Mouse (Mus musculus): Measurements from ENCODE around the gene Catsperz. TPM values are rescaled to one million over a fixed set of nuclear protein-coding genes. Genes with fewer than 3 reads are reported as not detected.
"Not testable (repeated sequence)": the region's sequence is repeated elsewhere in the genome, so short reads cannot be mapped to it uniquely, and the experiment has no call there.

Gene Catsperz
- total RNA-seq, 2 experiments from 2014 or later, result not detected

- DNase-seq, result no peak
These were observed 17.2 kb downstream of the Catsperz start for GRCm38 (mm10) chr19:6907811-6908540.

- DNase-seq, result no peak
These were observed 18.1 kb downstream of the Catsperz start for GRCm38 (mm10) chr19:6907094-6907493.

- DNase-seq, result no peak
These were observed 19.0 kb downstream of the Catsperz start for GRCm38 (mm10) chr19:6906199-6906598.

GRCm38 (mm10) chr19:6905498-6906159 is 19.6 kb downstream of the Catsperz start:
- no peak for DNase-seq

GRCm38 (mm10) chr19:6904846-6905245 is 20.3 kb downstream of the Catsperz start:
- DNase-seq, result no peak

- DNase-seq, result no peak
These were observed 22.1 kb downstream of the Catsperz start for GRCm38 (mm10) chr19:6903031-6903430.

- DNase-seq, result no peak
These were observed 25.5 kb downstream of the Catsperz start for GRCm38 (mm10) chr19:6899641-6900040.

- not testable (repeated sequence) for DNase-seq
These were observed 29.4 kb downstream of the Catsperz start for GRCm38 (mm10) chr19:6895608-6896305.

- no peak for DNase-seq
These were observed 31.3 kb downstream of the Catsperz start for GRCm38 (mm10) chr19:6893731-6894451.

GRCm38 (mm10) chr19:6892512-6892911 is 32.7 kb downstream of the Catsperz start:
- no peak for DNase-seq

GRCm38 (mm10) chr19:6877965-6878364 is 47.2 kb downstream of the Catsperz start:
- no peak for DNase-seq

GRCm38 (mm10) chr19:6876799-6877198 is 48.4 kb downstream of the Catsperz start:
- DNase-seq, result no peak

- no peak for DNase-seq
These were observed 49.3 kb downstream of the Catsperz start for GRCm38 (mm10) chr19:6875834-6876233.

GRCm38 (mm10) chr19:6874257-6874656 is 50.9 kb downstream of the Catsperz start:
- no peak for DNase-seq

- DNase-seq, result no peak
These were observed 52.5 kb downstream of the Catsperz start for GRCm38 (mm10) chr19:6872701-6873100.

Small RNA genes within 50 kb of the gene (microRNA-seq; reads per million reads assigned to microRNA genes)
- 2.2 reads per million for gene Mir6990

Other genes starting within 250 kb of the Catsperz start
- 10 to 100 TPM; 30.0 to 30.7 TPM for gene Rps6ka4, start 84.7 kb downstream of the Catsperz start, total RNA-seq (2021)
- 1 to 10 TPM; 1.7 to 1.8 TPM for gene Ccdc88b, start 67.2 kb downstream of the Catsperz start, total RNA-seq (2021)
- gene Trmt112, start 15.7 kb downstream of the Catsperz start, total RNA-seq (2021), result 100 to 1,000 TPM in 1 of 2 experiments, 10 to 100 TPM in 1; 93.1 to 116 TPM
- 100 to 1,000 TPM; 254 to 293 TPM for gene Prdx5, start 15.3 kb downstream of the Catsperz start, total RNA-seq (2021)
- gene Esrra, start 3.6 kb downstream of the Catsperz start, total RNA-seq (2021), result 10 to 100 TPM; 33.6 to 50.9 TPM
- under 1 TPM; 0.16 to 0.20 TPM for gene Kcnk4, start 9.1 kb upstream of the Catsperz start, total RNA-seq (2021)
- 10 to 100 TPM; 48.6 to 54.5 TPM for gene Bad, start 16.5 kb upstream of the Catsperz start, total RNA-seq (2021)
- 10 to 100 TPM; 49.1 to 49.9 TPM for gene Gpr137, start 17.1 kb upstream of the Catsperz start, total RNA-seq (2021)
- 100 to 1,000 TPM; 203 TPM for gene Ppp1r14b, start 49.6 kb upstream of the Catsperz start, total RNA-seq (2021)
- 10 to 100 TPM; 41.8 to 44.5 TPM for gene Plcb3, start 51.1 kb upstream of the Catsperz start, total RNA-seq (2021)
- gene Fkbp2, start 55.1 kb upstream of the Catsperz start, total RNA-seq (2021), result 100 to 1,000 TPM in 1 of 2 experiments, 10 to 100 TPM in 1; 93.3 to 103 TPM
- 10 to 100 TPM; 92.0 to 95.7 TPM for gene Vegfb, start 62.3 kb upstream of the Catsperz start, total RNA-seq (2021)
- 10 to 100 TPM; 38.5 to 46.1 TPM for gene Dnajc4, start 67.2 kb upstream of the Catsperz start, total RNA-seq (2021)
- gene Nudt22, start 70.7 kb upstream of the Catsperz start, total RNA-seq (2021), result 10 to 100 TPM; 39.0 to 42.4 TPM
- 10 to 100 TPM in 1 of 2 experiments, 1 to 10 TPM in 1; 8.2 to 16.8 TPM for gene Trpt1, start 70.8 kb upstream of the Catsperz start, total RNA-seq (2021)
- gene Fermt3, start 94.1 kb upstream of the Catsperz start, total RNA-seq (2021), result 1 to 10 TPM; 6.9 TPM
- 100 to 1,000 TPM; 149 to 281 TPM for gene Stip1, start 114.6 kb upstream of the Catsperz start, total RNA-seq (2021)
- 10 to 100 TPM; 52.5 to 66.7 TPM for gene Macrod1, start 131.4 kb upstream of the Catsperz start, total RNA-seq (2021)
- gene Flrt1, start 180.3 kb upstream of the Catsperz start, total RNA-seq (2021), result 1 to 10 TPM; 1.3 to 4.0 TPM